Mouse (Mus musculus): ENCODE results near the gene Fscn2. TPM values are rescaled to one million over a fixed set of nuclear protein-coding genes. Genes with fewer than 3 reads are reported as not detected.
"Not testable (repeated sequence)": the region's sequence is repeated elsewhere in the genome, so short reads cannot be mapped to it uniquely, and the experiment has no call there.

Gene Fscn2
- polyA plus RNA-seq, 1 experiment, result not detected

GRCm38 (mm10) chr11:120406445-120406844 lies 45.1 kb downstream of the Fscn2 start:
- Histone ChIP-seq H3K4me3 (replicated peaks; ENCODE audit: control insufficient read depth, low read depth, low read length) (no peak overlapping the region), H3K27ac (ENCODE audit: control insufficient read depth, insufficient read depth, low read depth, low read length, poor library complexity) (no peak overlapping the region), H3K4me1 (ENCODE audit: control insufficient read depth, insufficient read depth, low read length) (no peaks in the 10 kb centered on the region)
- TF ChIP-seq CTCF (IDR thresholded peaks at IDR 0.05; ENCODE audit: control insufficient read depth, insufficient read depth, low read length) (no peak), POLR2A (IDR thresholded peaks at IDR 0.05; ENCODE audit: borderline replicate concordance, control insufficient read depth, low read depth, low read length) (no peak)
- 55% methylated on average over 1 of the region's 1 CpGs for WGBS

- not testable (repeated sequence) for H3K4me3 ChIP-seq (replicated peaks; ENCODE audit: control insufficient read depth, low read depth, low read length); H3K4me1 ChIP-seq (ENCODE audit: control insufficient read depth, insufficient read depth, low read length); H3K27ac ChIP-seq (ENCODE audit: control insufficient read depth, insufficient read depth, low read depth, low read length, poor library complexity)
- 95% methylated on average over 7 of the region's 10 CpGs for WGBS
Observed at GRCm38 (mm10) chr11:120413621-120414020, 52.3 kb downstream of the Fscn2 start.

Other genes with a start within 250 kb of the Fscn2 start
- 23.3 and 37.7 TPM in 2 replicates for gene Slc38a10, start 210.2 kb upstream of the Fscn2 start, polyA plus RNA-seq (2011; ENCODE audit: insufficient read depth, insufficient read length, low replicate concordance, missing spikeins)
- gene Bahcc1, start 128.6 kb upstream of the Fscn2 start, polyA plus RNA-seq (2011; ENCODE audit: insufficient read depth, insufficient read length, low replicate concordance, missing spikeins), result 2.2 and 5.8 TPM in 2 replicates
- 387 and 760 TPM in 2 replicates for gene Actg1, start 13.0 kb upstream of the Fscn2 start, polyA plus RNA-seq (2011; ENCODE audit: insufficient read depth, insufficient read length, low replicate concordance, missing spikeins)
- 3.1 and 10.9 TPM in 2 replicates for gene Faap100, start 17.2 kb downstream of the Fscn2 start, polyA plus RNA-seq (2011; ENCODE audit: insufficient read depth, insufficient read length, low replicate concordance, missing spikeins)
- gene Nploc4, start 76.2 kb downstream of the Fscn2 start, polyA plus RNA-seq (2011; ENCODE audit: insufficient read depth, insufficient read length, low replicate concordance, missing spikeins), result 30.0 and 30.5 TPM in 2 replicates
- not detected in 2 replicates for gene Tspan10, start 81.1 kb downstream of the Fscn2 start, polyA plus RNA-seq (2011; ENCODE audit: insufficient read depth, insufficient read length, low replicate concordance, missing spikeins)
- not detected in 2 replicates for gene Pde6g, start 92.0 kb downstream of the Fscn2 start, polyA plus RNA-seq (2011; ENCODE audit: insufficient read depth, insufficient read length, low replicate concordance, missing spikeins)
- gene Oxld1, start 96.5 kb downstream of the Fscn2 start, polyA plus RNA-seq (2011; ENCODE audit: insufficient read depth, insufficient read length, low replicate concordance, missing spikeins), result 2.0 and 4.4 TPM in 2 replicates
- gene Ccdc137, start 96.6 kb downstream of the Fscn2 start, polyA plus RNA-seq (2011; ENCODE audit: insufficient read depth, insufficient read length, low replicate concordance, missing spikeins), result 19.2 and 29.6 TPM in 2 replicates
- gene Arl16, start 106.1 kb downstream of the Fscn2 start, polyA plus RNA-seq (2011; ENCODE audit: insufficient read depth, insufficient read length, low replicate concordance, missing spikeins), result 5.5 and 6.7 TPM in 2 replicates
- 60.4 and 87.1 TPM in 2 replicates for gene Mrpl12, start 123.1 kb downstream of the Fscn2 start, polyA plus RNA-seq (2011; ENCODE audit: insufficient read depth, insufficient read length, low replicate concordance, missing spikeins)
- gene Slc25a10, start 130.3 kb downstream of the Fscn2 start, polyA plus RNA-seq (2011; ENCODE audit: insufficient read depth, insufficient read length, low replicate concordance, missing spikeins), result 20.6 and 21.0 TPM in 2 replicates
- 0.81 and 1.3 TPM in 2 replicates for gene Gcgr, start 169.2 kb downstream of the Fscn2 start, polyA plus RNA-seq (2011; ENCODE audit: insufficient read depth, insufficient read length, low replicate concordance, missing spikeins)
- 72.1 and 86.5 TPM in 2 replicates for gene Mcrip1, start 188.2 kb downstream of the Fscn2 start, polyA plus RNA-seq (2011; ENCODE audit: insufficient read depth, insufficient read length, low replicate concordance, missing spikeins)
- gene Ppp1r27, start 189.6 kb downstream of the Fscn2 start, polyA plus RNA-seq (2011; ENCODE audit: insufficient read depth, insufficient read length, low replicate concordance, missing spikeins), result not detected in 2 replicates
- 86.5 and 236 TPM in 2 replicates for gene P4hb, start 211.7 kb downstream of the Fscn2 start, polyA plus RNA-seq (2011; ENCODE audit: insufficient read depth, insufficient read length, low replicate concordance, missing spikeins)
- 112 and 172 TPM in 2 replicates for gene Arhgdia, start 220.1 kb downstream of the Fscn2 start, polyA plus RNA-seq (2011; ENCODE audit: insufficient read depth, insufficient read length, low replicate concordance, missing spikeins)
- 165 and 174 TPM in 2 replicates for gene Alyref, start 236.8 kb downstream of the Fscn2 start, polyA plus RNA-seq (2011; ENCODE audit: insufficient read depth, insufficient read length, low replicate concordance, missing spikeins)
- 26.6 and 32.6 TPM in 2 replicates for gene Anapc11, start 236.9 kb downstream of the Fscn2 start, polyA plus RNA-seq (2011; ENCODE audit: insufficient read depth, insufficient read length, low replicate concordance, missing spikeins)
- 3.8 TPM in 1 of 2 replicates, not detected in the other for gene Npb, start 246.9 kb downstream of the Fscn2 start, polyA plus RNA-seq (2011; ENCODE audit: insufficient read depth, insufficient read length, low replicate concordance, missing spikeins)

All from bone marrow, adult 2 months (tissue).